10 mouse cellular contexts compared by ENCODE assay signal in the genomic region with DNA sequence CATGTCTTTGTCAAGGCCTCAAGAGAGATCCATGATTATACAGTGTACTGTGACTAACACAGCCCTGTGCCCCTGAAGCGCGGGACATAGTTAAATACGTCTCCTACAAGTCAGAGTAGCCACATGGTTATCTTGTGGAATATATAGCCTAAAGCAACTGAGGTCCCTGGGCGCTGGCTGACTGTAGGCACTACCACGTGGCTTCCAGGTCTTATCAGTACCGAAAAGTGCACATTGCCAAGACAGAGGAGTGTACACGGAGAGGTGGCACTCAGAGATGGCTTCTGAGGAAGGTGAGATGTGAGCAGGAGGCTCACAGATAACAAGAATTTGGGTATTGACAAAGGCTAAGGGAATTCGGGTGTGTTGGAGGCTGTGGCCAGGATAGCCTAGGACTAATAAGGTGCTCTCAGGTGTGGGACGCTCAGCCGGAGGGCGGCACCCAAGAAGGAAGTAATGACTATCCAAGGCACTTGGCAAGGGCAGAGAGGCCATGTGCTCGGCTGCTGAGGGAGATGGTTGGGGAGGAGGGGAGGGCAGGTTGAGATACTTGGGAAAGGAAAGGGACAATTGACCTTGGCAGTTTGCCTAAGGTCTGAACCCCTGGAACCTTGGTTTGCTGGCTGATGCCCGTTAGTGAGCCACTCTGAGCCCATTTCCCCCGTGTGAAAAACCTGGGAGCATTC. TPM values are rescaled to one million over a fixed set of nuclear protein-coding genes. Genes with fewer than 3 reads are reported as not detected.
A peak's percentile ranks its signal among the peaks of the same experiment; 100 is the strongest.
DNase-seq lines count a peak whose midpoint lies in the region; ATAC-seq and TF ChIP-seq lines count a peak whose summit lies in the region.
"Had no signal": no experiment of that assay in that cellular context is flagged by ENCODE, and none has a peak within 500 bp of the region (broad histone marks: within the 10 kb centered on the region; RNA-seq: fewer than 3 reads in every experiment).

No protein-coding gene starts in this region.

- no peak overlapping the region for H3K9ac ChIP-seq in lung, postnatal 0 days (replicated peaks; ENCODE audit: low read depth)
- peak overlapping the region; percentile 61 for H3K9ac ChIP-seq in liver, embryonic 13.5 days
- no peak overlapping the region for H3K9ac ChIP-seq in stomach, embryonic 14.5 days (replicated peaks; ENCODE audit: low read depth, low read length)

- 62% methylated on average over 13 of the region's 14 CpGs for WGBS in lung, postnatal 0 days
- WGBS in forebrain, embryonic 10.5 days: 73% methylated on average over 14 of the region's 14 CpGs
- WGBS in liver, embryonic 13.5 days (ENCODE audit: insufficient replicate concordance): 39% methylated on average over 14 of the region's 14 CpGs
- WGBS in stomach, embryonic 14.5 days: 75% methylated on average over 14 of the region's 14 CpGs

- no peak for TF ChIP-seq CTCF in lung, postnatal 0 days (IDR thresholded peaks at IDR 0.05)

- no peak for TF ChIP-seq EP300 in lung, postnatal 0 days (IDR thresholded peaks at IDR 0.05)

- H3K9me3 ChIP-seq in lung, postnatal 0 days (ENCODE audit: low read length): no peaks in the 10 kb centered on the region
- no peaks in the 10 kb centered on the region for H3K9me3 ChIP-seq in forebrain, embryonic 10.5 days
- H3K9me3 ChIP-seq in liver, embryonic 13.5 days (replicated peaks): no peaks in the 10 kb centered on the region
- H3K9me3 ChIP-seq in stomach, embryonic 14.5 days (ENCODE audit: control insufficient read depth, low read depth, low read length): no peaks in the 10 kb centered on the region
- H3K9me3 ChIP-seq: limb, embryonic 10.5 days had no signal

- H3K4me1 ChIP-seq in lung, postnatal 0 days (ENCODE audit: insufficient read depth, low read depth, low read length): peaks cover 4% of the 10 kb centered on the region; the same call in 1 of the 2 replicates
- H3K4me1 ChIP-seq in forebrain, embryonic 10.5 days: peaks cover 51% of the 10 kb centered on the region
- peaks cover 82% of the 10 kb centered on the region for H3K4me1 ChIP-seq in liver, embryonic 13.5 days (replicated peaks)
- H3K4me1 ChIP-seq in stomach, embryonic 14.5 days (ENCODE audit: control insufficient read depth, insufficient read depth, low read length): no peaks in the 10 kb centered on the region

- H3K27ac ChIP-seq in lung, postnatal 0 days (ENCODE audit: low read length): no peak overlapping the region
- H3K27ac ChIP-seq in forebrain, embryonic 10.5 days: peak overlapping the region; percentile 97
- H3K27ac ChIP-seq in liver, embryonic 13.5 days: peak overlapping the region; percentile 83
- no peak overlapping the region for H3K27ac ChIP-seq in stomach, embryonic 14.5 days (ENCODE audit: low read length)

- peak; percentile 24 for DNase-seq in lung, postnatal 0 days (ENCODE audit: low spot score)
- DNase-seq in lung, postnatal 14 days: no peak
- DNase-seq in forebrain, embryonic 10.5 days (ENCODE audit: extremely low spot score, low spot score): no peak
- peak; percentile 75 for DNase-seq in liver, embryonic 13.5 days
- DNase-seq in frontal cortex, postnatal 14 days (ENCODE audit: low spot score in 2 of 2): no peak
- no peak for DNase-seq in gastrocnemius, postnatal 10 days
- DNase-seq in adrenal gland, adult 18-20 months (ENCODE audit: low spot score in 2 of 2): no peak

- no peaks in the 10 kb centered on the region for H3K36me3 ChIP-seq in lung, postnatal 0 days (ENCODE audit: insufficient read depth, low read length)
- no peaks in the 10 kb centered on the region for H3K36me3 ChIP-seq in forebrain, embryonic 10.5 days (replicated peaks)
- no peaks in the 10 kb centered on the region for H3K36me3 ChIP-seq in liver, embryonic 13.5 days
- no peaks in the 10 kb centered on the region for H3K36me3 ChIP-seq in stomach, embryonic 14.5 days (ENCODE audit: control insufficient read depth, insufficient read depth, low read length)
- H3K36me3 ChIP-seq: limb, embryonic 10.5 days had no signal

- H3K27me3 ChIP-seq in lung, postnatal 0 days (replicated peaks; ENCODE audit: insufficient read depth, low read length): no peaks in the 10 kb centered on the region
- H3K27me3 ChIP-seq in forebrain, embryonic 10.5 days (ENCODE audit: poor library complexity, severe bottlenecking): no peaks in the 10 kb centered on the region
- H3K27me3 ChIP-seq in liver, embryonic 13.5 days: no peaks in the 10 kb centered on the region
- H3K27me3 ChIP-seq in stomach, embryonic 14.5 days (ENCODE audit: control insufficient read depth, insufficient read depth, low read length): no peaks in the 10 kb centered on the region

- ATAC-seq in lung, postnatal 0 days: peak; percentile 48
- ATAC-seq in liver, embryonic 13.5 days (ENCODE audit: low read depth): peak; percentile 95
- ATAC-seq in stomach, embryonic 14.5 days (ENCODE audit: insufficient number of reproducible peaks, insufficient read depth, low FRiP score, low read depth): 0 out of 2 replicates have a peak, but pooled peaks have one; percentile 39

- no peak overlapping the region for H3K4me3 ChIP-seq in lung, postnatal 0 days (ENCODE audit: low read depth, low read length)
- H3K4me3 ChIP-seq in forebrain, embryonic 10.5 days: peak overlapping the region; percentile 41; the same call in 1 of the 2 replicates
- no peak overlapping the region for H3K4me3 ChIP-seq in liver, embryonic 13.5 days (replicated peaks)
- H3K4me3 ChIP-seq in stomach, embryonic 14.5 days (ENCODE audit: low read depth, low read length): no peak overlapping the region
- H3K4me3 ChIP-seq: limb, embryonic 10.5 days had no signal

- H3K4me2 ChIP-seq in lung, postnatal 0 days (replicated peaks; ENCODE audit: low read depth, low read length): no peak overlapping the region
- peak overlapping the region; percentile 50 for H3K4me2 ChIP-seq in liver, embryonic 13.5 days
- no peak overlapping the region for H3K4me2 ChIP-seq in stomach, embryonic 14.5 days (replicated peaks; ENCODE audit: low read depth, low read length)

RNA-seq across cellular contexts. Expression of a gene that starts 17.6 kb away (rescaled TPM):
- 78.2 and 89.0 TPM in 2 replicates for polyA plus RNA-seq in lung, postnatal 0 days (2015; fragmentation: Nextera tagmentation; extraction: Ambion mirVana)
- 23.1 and 23.8 TPM in 2 replicates for polyA plus RNA-seq in forebrain, embryonic 10.5 days (2016; fragmentation: Nextera tagmentation; extraction: Ambion mirVana)
- 13.6 and 14.1 TPM in 2 replicates for polyA plus RNA-seq in liver, embryonic 13.5 days (2015; fragmentation: Nextera tagmentation; extraction: Ambion mirVana)
- 35.5 and 38.5 TPM in 2 replicates for polyA plus RNA-seq in stomach, embryonic 14.5 days (2014; fragmentation: Nextera tagmentation; extraction: Ambion mirVana)
- 10 to 100 TPM; 38.3 to 50.8 TPM for total RNA-seq in gastrocnemius, postnatal 10 days (2021)
- total RNA-seq in adrenal gland, adult 18-20 months (2021): 10 to 100 TPM; 52.5 to 58.4 TPM

RNA-seq across cellular contexts. Expression of a gene that starts 39.6 kb away (rescaled TPM):
- polyA plus RNA-seq in lung, postnatal 0 days (2015; fragmentation: Nextera tagmentation; extraction: Ambion mirVana): 0.18 and 0.27 TPM in 2 replicates
- polyA plus RNA-seq in forebrain, embryonic 10.5 days (2016; fragmentation: Nextera tagmentation; extraction: Ambion mirVana): 0.21 TPM in 1 of 2 replicates, not detected in the other
- not detected in 2 replicates for polyA plus RNA-seq in liver, embryonic 13.5 days (2015; fragmentation: Nextera tagmentation; extraction: Ambion mirVana)
- polyA plus RNA-seq in stomach, embryonic 14.5 days (2014; fragmentation: Nextera tagmentation; extraction: Ambion mirVana): 0.25 and 0.34 TPM in 2 replicates
- total RNA-seq in gastrocnemius, postnatal 10 days (2021): not detected
- not detected for total RNA-seq in adrenal gland, adult 18-20 months (2021)
- total RNA-seq: neutrophil, adult 5-6 weeks had no signal
- polyA plus RNA-seq: limb, embryonic 10.5 days had no signal

Comparison
In these comparisons a context has a peak if more than half of its experiments do, and no peak if none do; other contexts are left out.
1. DNase-seq: peak in lung, postnatal 0 days (single experiment) and liver, embryonic 13.5 days (single experiment); none in lung, postnatal 14 days (single experiment), forebrain, embryonic 10.5 days (single experiment), frontal cortex, postnatal 14 days (0 of 2), gastrocnemius, postnatal 10 days (single experiment) and adrenal gland, adult 18-20 months (0 of 2).
2. ATAC-seq: peak in every context shown above with its lines; median percentile 95 in liver, embryonic 13.5 days; 48 in lung, postnatal 0 days; 39 in stomach, embryonic 14.5 days.
3. H3K27ac ChIP-seq: peak in forebrain, embryonic 10.5 days (single experiment) and liver, embryonic 13.5 days (single experiment); none in lung, postnatal 0 days (single experiment) and stomach, embryonic 14.5 days (single experiment).